Mouse (Mus musculus): ENCODE measurements around the gene Dock4. TPM values are rescaled to one million over a fixed set of nuclear protein-coding genes. Genes with fewer than 3 reads are reported as not detected.
A peak's percentile ranks its signal among the peaks of the same experiment; 100 is the strongest.

The Dock4 gene
- total RNA-seq, 2 experiments from 2014 or later: 5.3 to 12.2 TPM

DNA sequence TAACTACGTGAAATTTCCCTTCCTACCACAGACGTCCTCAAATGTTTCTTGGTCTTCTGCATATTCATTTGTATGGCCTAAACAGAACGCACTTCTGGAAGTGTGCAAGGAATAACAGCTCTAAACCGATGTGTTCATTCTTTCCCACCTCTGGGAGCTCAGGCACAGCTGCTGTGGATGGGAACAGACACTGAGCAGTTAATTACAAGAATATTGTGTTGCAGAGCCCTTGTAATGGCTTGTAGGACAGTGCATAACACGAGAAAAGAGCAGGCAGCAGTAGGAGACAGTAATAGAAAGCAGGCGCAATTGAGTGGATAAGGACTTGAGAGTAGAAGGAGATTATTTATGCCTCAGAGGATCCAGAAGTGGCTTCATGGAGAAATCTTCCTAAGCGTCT lies 188.4 kb downstream of the Dock4 start:
- ATAC-seq (ENCODE audit: poor library complexity, severe bottlenecking): no peak

DNA sequence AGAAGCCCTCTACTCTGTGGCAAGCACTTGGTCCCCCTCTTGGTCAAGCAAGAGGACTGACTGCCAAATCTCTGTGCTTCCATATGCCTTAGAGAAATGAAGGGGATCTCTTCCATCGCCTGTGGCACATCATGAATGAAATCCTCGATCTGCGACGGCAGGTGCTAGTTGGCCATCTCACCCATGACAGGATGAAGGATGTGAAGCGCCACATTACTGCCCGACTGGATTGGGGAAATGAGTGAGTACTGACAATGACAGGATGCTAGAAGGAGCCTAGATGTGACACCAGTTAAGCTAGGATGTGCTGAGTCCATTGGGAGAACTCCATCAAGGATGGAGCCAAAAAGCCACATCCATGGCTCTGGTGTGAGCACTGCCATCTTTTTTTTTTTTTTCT lies 190.2 kb downstream of the Dock4 start:
- ATAC-seq (ENCODE audit: poor library complexity, severe bottlenecking): no peak

GRCm38 (mm10) chr12:40637427-40637826 lies 191.7 kb downstream of the Dock4 start:
- ATAC-seq (ENCODE audit: poor library complexity, severe bottlenecking): peak; percentile 66

GRCm38 (mm10) chr12:40645869-40646268 lies 200.1 kb downstream of the Dock4 start:
- ATAC-seq (ENCODE audit: poor library complexity, severe bottlenecking): no peak

- no peak for ATAC-seq (ENCODE audit: poor library complexity, severe bottlenecking)
Measured at GRCm38 (mm10) chr12:40654312-40654711, 208.6 kb downstream of the Dock4 start.

GRCm38 (mm10) chr12:40655861-40656260 lies 210.1 kb downstream of the Dock4 start:
- peak; percentile 75 for ATAC-seq (ENCODE audit: poor library complexity, severe bottlenecking)

DNA sequence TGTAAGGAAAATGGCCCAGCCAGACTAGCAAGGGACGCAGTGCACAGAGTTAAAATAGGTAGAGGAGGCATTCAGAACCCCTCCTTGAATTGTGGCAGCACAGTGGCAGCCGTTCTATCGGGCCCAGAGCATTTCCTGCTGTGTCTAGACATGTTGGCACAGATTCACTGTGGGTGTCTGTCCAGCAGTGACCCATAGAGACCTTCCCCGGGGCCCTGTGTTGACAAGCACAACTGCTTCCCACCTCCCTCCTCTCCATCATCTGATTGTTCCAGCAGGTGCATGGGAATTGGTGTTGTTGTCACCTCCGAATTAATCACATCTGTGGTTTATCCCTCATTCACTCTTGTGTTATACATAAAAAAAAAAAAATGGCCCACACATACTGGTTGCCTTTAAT lies 210.7 kb downstream of the Dock4 start:
- no peak for ATAC-seq (ENCODE audit: poor library complexity, severe bottlenecking)

- no peak for ATAC-seq (ENCODE audit: poor library complexity, severe bottlenecking)
Measured at GRCm38 (mm10) chr12:40657229-40657885, 211.6 kb downstream of the Dock4 start.

- no peak for ATAC-seq (ENCODE audit: poor library complexity, severe bottlenecking)
Measured at GRCm38 (mm10) chr12:40659689-40660088, 213.9 kb downstream of the Dock4 start.

DNA sequence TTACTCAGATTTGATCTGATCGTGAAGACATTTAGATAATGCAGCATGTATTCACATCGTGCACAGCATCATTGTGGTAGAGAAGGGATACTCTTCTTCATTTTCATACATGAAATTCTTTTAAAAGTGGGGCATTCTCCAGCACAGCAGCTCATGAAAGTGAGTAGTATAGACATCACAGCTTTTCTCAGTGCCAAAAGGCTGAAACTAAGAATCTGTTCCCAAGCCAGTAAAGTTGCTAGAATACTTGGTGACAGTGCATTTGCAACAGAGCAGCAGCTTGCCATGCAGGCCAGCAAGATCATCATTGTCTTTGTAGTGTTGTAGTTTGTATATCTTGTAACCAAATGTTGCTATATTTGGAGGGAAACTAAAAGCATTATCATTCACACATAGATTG lies 223.7 kb downstream of the Dock4 start:
- ATAC-seq (ENCODE audit: poor library complexity, severe bottlenecking): no peak

GRCm38 (mm10) chr12:40670766-40671165 lies 225.0 kb downstream of the Dock4 start:
- no peak for ATAC-seq (ENCODE audit: poor library complexity, severe bottlenecking)

GRCm38 (mm10) chr12:40679713-40680112 lies 234.0 kb downstream of the Dock4 start:
- no peak for ATAC-seq (ENCODE audit: poor library complexity, severe bottlenecking)

DNA sequence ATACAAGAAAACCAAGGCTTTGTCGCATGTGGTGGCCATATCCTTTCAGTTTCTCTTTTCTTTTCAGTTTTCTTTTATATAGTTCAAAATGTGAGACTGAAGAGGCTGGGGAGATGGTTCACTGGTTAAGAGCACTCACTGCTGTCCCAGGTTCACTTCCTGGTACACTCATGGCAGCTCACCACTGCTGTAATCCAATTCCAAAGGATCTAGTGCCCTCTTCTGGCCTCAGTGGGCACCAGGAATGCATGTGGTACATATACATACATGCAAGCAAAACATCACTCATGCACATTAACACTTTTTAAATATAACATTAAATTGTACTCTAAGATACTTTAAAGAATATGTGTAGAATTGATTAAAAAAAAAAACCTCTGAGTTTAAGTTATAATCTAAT lies 234.8 kb downstream of the Dock4 start:
- ATAC-seq (ENCODE audit: poor library complexity, severe bottlenecking): peak; percentile 97

DNA sequence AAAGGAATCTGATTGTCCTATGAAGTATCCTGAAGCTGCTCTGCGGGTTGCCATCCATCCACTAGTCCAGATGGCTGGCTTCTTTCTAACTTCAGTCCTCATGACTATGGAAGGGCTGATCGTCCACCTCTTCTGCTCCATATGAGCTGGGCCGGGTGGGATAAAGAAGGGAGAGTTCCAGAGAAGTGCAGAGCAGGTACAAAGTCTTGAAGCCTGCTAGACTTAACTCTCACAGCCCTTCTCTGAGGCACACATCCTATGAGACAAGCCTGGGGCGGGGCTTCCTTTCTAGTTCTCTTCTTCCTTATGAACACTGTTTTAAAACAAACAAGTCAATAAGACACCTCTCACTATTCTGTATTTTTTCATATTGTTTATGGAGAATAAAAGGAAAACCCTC lies 245.7 kb downstream of the Dock4 start:
- ATAC-seq (ENCODE audit: poor library complexity, severe bottlenecking): no peak

DNA sequence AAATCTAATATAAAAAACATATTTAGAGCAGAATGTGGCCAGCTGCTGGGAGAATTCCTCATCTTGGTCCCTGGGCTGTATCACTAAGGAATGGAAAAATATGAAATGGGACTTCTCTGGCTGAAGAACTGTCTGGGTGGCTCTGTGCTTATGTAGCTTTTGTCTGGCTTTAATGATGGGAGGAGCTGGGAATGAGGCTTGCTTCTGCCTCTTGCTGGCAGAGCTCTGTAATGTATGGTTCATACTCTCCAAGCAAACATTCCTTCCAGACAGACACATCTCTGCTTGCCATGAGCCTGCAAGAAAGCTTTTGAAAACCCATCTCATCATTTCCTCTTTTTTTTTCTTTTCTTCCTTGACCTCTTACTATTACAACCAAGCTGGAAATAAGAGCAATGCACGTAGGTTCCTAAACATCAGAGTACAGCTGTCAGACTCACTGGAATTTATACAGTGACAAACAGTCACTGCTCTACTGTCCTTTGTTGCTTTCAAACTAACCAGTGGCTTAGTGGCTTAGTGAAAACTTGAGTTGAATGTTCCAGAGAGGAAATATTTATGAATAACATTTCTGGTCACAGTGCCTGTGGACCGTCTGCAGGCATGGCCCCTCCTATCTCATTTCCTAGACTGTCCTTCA lies 248.4 kb downstream of the Dock4 start:
- no peak for ATAC-seq (ENCODE audit: poor library complexity, severe bottlenecking)

- no peak for ATAC-seq (ENCODE audit: poor library complexity, severe bottlenecking)
Measured at GRCm38 (mm10) chr12:40698330-40698729, 252.6 kb downstream of the Dock4 start.

- ATAC-seq (ENCODE audit: poor library complexity, severe bottlenecking): no peak
Measured at GRCm38 (mm10) chr12:40702233-40702792, 256.6 kb downstream of the Dock4 start.

DNA sequence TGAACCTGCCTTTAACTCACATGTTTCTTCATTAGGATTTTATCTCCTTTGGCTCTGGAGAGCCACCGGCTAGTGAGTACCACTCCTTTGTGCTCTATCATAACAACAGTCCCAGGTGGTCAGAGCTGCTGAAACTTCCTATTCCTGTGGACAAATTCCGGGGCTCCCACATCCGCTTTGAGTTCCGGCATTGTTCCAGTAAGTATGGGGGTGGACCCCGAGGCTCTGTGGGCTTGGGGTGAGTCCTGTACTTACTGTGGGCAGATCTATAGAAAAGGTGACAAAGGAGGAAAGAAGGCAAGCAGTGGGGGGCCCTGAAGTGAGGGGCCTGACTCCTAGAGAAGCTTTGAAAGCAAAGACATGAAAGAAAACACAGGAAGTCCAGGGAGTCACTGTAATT lies 258.5 kb downstream of the Dock4 start:
- no peak for ATAC-seq (ENCODE audit: poor library complexity, severe bottlenecking)

GRCm38 (mm10) chr12:40707108-40707507 lies 261.4 kb downstream of the Dock4 start:
- no peak for ATAC-seq (ENCODE audit: poor library complexity, severe bottlenecking)

DNA sequence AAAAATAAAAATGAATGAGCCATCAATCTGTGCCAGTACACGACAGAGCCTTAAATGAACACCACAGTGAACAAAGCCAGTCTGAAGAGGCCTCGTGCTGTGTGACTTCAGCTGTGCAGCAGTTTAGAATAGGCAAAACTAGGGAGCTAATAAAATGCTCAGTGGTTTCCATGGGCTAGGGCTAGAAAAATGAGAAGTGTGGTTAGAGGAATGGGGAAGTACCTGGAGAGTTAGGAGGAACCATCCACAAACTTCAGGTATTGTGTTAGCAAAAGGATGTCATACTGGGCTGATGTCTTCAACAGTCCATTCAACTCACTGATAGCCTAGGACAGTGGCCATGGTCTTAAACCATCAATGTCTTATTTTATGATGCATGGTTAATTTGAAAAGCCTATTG lies 263.3 kb downstream of the Dock4 start:
- peak; percentile 85 for ATAC-seq (ENCODE audit: poor library complexity, severe bottlenecking)

- no peak for ATAC-seq (ENCODE audit: poor library complexity, severe bottlenecking)
Measured at GRCm38 (mm10) chr12:40712235-40712634, 266.5 kb downstream of the Dock4 start.

- ATAC-seq (ENCODE audit: poor library complexity, severe bottlenecking): no peak
Measured at GRCm38 (mm10) chr12:40714288-40714687, 268.5 kb downstream of the Dock4 start.

Data from megakaryocyte, adult 5-6 weeks (primary cell).